Mouse (Mus musculus) layer of hippocampus, adult 2 months (tissue): ENCODE data around the gene Sh3glb1. TPM values are rescaled to one million over a fixed set of nuclear protein-coding genes. Genes with fewer than 3 reads are reported as not detected.

Experiments
- DNase-seq, 2 experiments: peaks; one replicate each; pipeline ENCODE4 v3.0.0; 2022; ENCODE audit warnings: low spot score in 2 of 2
- H3K27ac ChIP-seq: fragments of 200-600 bp; 2 replicates; pipeline ENCODE4 v1.8.1; 2022
- H3K4me3 ChIP-seq: fragments of 200-600 bp; 2 replicates; pipeline ENCODE4 v1.8.1; 2022; ENCODE audit warnings: mild to moderate bottlenecking
- CTCF ChIP-seq: fragments of 200-600 bp; conservative IDR thresholded peaks from 2 replicates; pipeline ENCODE4 v1.8.1; 2022; ENCODE audit warnings: antibody characterized with exemption, mild to moderate bottlenecking, moderate library complexity
- total RNA-seq, 2 experiments: library from RNA; stranded (reverse); gene quantifications; 2 replicates each; pipeline ENCODE4 v1.2.3; 2021

Sh3glb1 gene
- total RNA-seq, 2 experiments from 2014 or later: 51.9 to 52.3 TPM

GRCm38 (mm10) chr3:144677751-144678150, 42.4 kb downstream of the Sh3glb1 start:
- no peak for TF ChIP-seq CTCF

GRCm38 (mm10) chr3:144676249-144676648, 43.9 kb downstream of the Sh3glb1 start:
- H3K27ac ChIP-seq: no peak overlapping the region
- no peak for TF ChIP-seq CTCF
- no peak for DNase-seq
- no peak overlapping the region for H3K4me3 ChIP-seq

More at GRCm38 (mm10) chr3:144677751-144678150, 42.4 kb downstream of the Sh3glb1 start:
- Histone ChIP-seq H3K4me3 (no peak overlapping the region), H3K27ac (no peak overlapping the region)
- no peak for DNase-seq

GRCm38 (mm10) chr3:144672016-144672415, 48.1 kb downstream of the Sh3glb1 start:
- no peak for DNase-seq

GRCm38 (mm10) chr3:144669944-144670874, 49.9 kb downstream of the Sh3glb1 start:
- DNase-seq: no peak
- no peak for TF ChIP-seq CTCF
- H3K4me3 ChIP-seq: no peak overlapping the region
- no peak overlapping the region for H3K27ac ChIP-seq

More at GRCm38 (mm10) chr3:144672016-144672415, 48.1 kb downstream of the Sh3glb1 start:
- Histone ChIP-seq H3K27ac (no peak overlapping the region), H3K4me3 (no peak overlapping the region)
- no peak for TF ChIP-seq CTCF

- no peak overlapping the region for H3K4me3 ChIP-seq
- H3K27ac ChIP-seq: no peak overlapping the region
- DNase-seq: peak in 1 of 2 experiments; percentile 20
- TF ChIP-seq CTCF: no peak
Measured at GRCm38 (mm10) chr3:144669457-144669864, 50.7 kb downstream of the Sh3glb1 start.

- Histone ChIP-seq H3K27ac (no peak overlapping the region), H3K4me3 (no peak overlapping the region)
- no peak for TF ChIP-seq CTCF
- DNase-seq: no peak
Measured at GRCm38 (mm10) chr3:144668949-144669348, 51.2 kb downstream of the Sh3glb1 start.

GRCm38 (mm10) chr3:144668039-144668438, 52.1 kb downstream of the Sh3glb1 start:
- H3K4me3 ChIP-seq: no peak overlapping the region
- H3K27ac ChIP-seq: no peak overlapping the region
- no peak for TF ChIP-seq CTCF
- DNase-seq: no peak

GRCm38 (mm10) chr3:144664363-144665299, 55.5 kb downstream of the Sh3glb1 start:
- DNase-seq: no peak
- H3K27ac ChIP-seq: no peak overlapping the region
- TF ChIP-seq CTCF: no peak
- H3K4me3 ChIP-seq: no peak overlapping the region

GRCm38 (mm10) chr3:144663415-144664093, 56.6 kb downstream of the Sh3glb1 start:
- Histone ChIP-seq H3K27ac (no peak overlapping the region), H3K4me3 (no peak overlapping the region)
- no peak for TF ChIP-seq CTCF
- DNase-seq: no peak

- no peak overlapping the region for H3K27ac ChIP-seq
- DNase-seq: no peak
- no peak overlapping the region for H3K4me3 ChIP-seq
- TF ChIP-seq CTCF: no peak
Measured at GRCm38 (mm10) chr3:144662215-144662852, 57.8 kb downstream of the Sh3glb1 start.

GRCm38 (mm10) chr3:144661439-144661838, 58.7 kb downstream of the Sh3glb1 start:
- DNase-seq: no peak
- no peak overlapping the region for H3K4me3 ChIP-seq
- no peak for TF ChIP-seq CTCF
- H3K27ac ChIP-seq: no peak overlapping the region

GRCm38 (mm10) chr3:144644202-144644601, 75.9 kb downstream of the Sh3glb1 start:
- Histone ChIP-seq H3K27ac (peak overlapping the region; percentile 70; the same call in 1 of the 2 replicates), H3K4me3 (no peak overlapping the region)
- no peak for TF ChIP-seq CTCF
- DNase-seq: no peak
